Mouse (Mus musculus) olfactory bulb, adult 2 months (tissue): ENCODE data around the gene Tfdp2.

Source experiments
- CTCF ChIP-seq: fragments of 200-500 bp; IDR thresholded peaks from 2 replicates; pipeline ENCODE4 v1.5.1; 2012; ENCODE audit warnings: low read depth, mild to moderate bottlenecking, low read length, moderate library complexity; ENCODE audit not compliant: insufficient read depth
- POLR2A ChIP-seq: fragments of 200-500 bp; IDR thresholded peaks from 2 replicates; pipeline ENCODE4 v1.6.1; 2012; ENCODE audit warnings: mild to moderate bottlenecking, low read depth, low read length, moderate library complexity; ENCODE audit not compliant: insufficient read depth

- no peak for TF ChIP-seq CTCF
- no peak for TF ChIP-seq POLR2A
Measured at GRCm38 (mm10) chr9:96363581-96364140, 167.6 kb downstream of the Tfdp2 start.
